Mouse (Mus musculus) brain, adult 10 weeks (tissue): ENCODE results near the gene Rbm25. TPM values are rescaled to one million over a fixed set of nuclear protein-coding genes. Genes with fewer than 3 reads are reported as not detected.

Experiments
- polyA plus RNA-seq: library from polyadenylated mRNA; stranded (reverse); fragments of 350-450 nt; fragmentation: Illumina TruSeq; extraction: RNeasy Lipid Tissue Mini Kit (QIAGEN cat#74804); gene quantifications from one replicate; pipeline ENCODE4 v1.2.3, GENCODE M21; 2015; ENCODE audit warnings: low read depth, low replicate concordance

Gene Rbm25
- 78.6 TPM for polyA plus RNA-seq

GRCm38 (mm10) chr12:83630936-83631335, at the start of gene Rbm25:
Gene Rbm25, plus strand, starts transcription at chr12:83631236.

GRCm38 (mm10) chr12:83597025-83597501, 34.0 kb upstream of the Rbm25 start, which contains the start of gene Zfyve1:
Gene Zfyve1, minus strand, starts transcription at chr12:83597222.

GRCm38 (mm10) chr12:83687934-83688315, 56.9 kb downstream of the Rbm25 start, which contains the start of gene Psen1:
Gene Psen1, plus strand, starts transcription at chr12:83688152.

Other genes starting within 250 kb of the Rbm25 start
- gene Dpf3, start 143.5 kb upstream of the Rbm25 start, polyA plus RNA-seq: 5.6 TPM
- 24.5 TPM for gene Dcaf4, start 110.8 kb upstream of the Rbm25 start, polyA plus RNA-seq
- gene Zfyve1, start 34.0 kb upstream of the Rbm25 start, polyA plus RNA-seq: 26.7 TPM
- 54.5 TPM for gene Psen1, start 56.9 kb downstream of the Rbm25 start, polyA plus RNA-seq
- 2.4 TPM for gene Papln, start 132.4 kb downstream of the Rbm25 start, polyA plus RNA-seq